Mouse (Mus musculus) hindbrain, postnatal 0 days (tissue): ENCODE measurements around the gene 4931422A03Rik. TPM values are rescaled to one million over a fixed set of nuclear protein-coding genes. Genes with fewer than 3 reads are reported as not detected.

ENCODE experiments used
- ATAC-seq: fragments of 200-750 bp; cut with Nextera tagmentation; 2 replicates; pipeline ENCODE4 v1.8.0; 2017; ENCODE audit warnings: mild to moderate bottlenecking, moderate TSS enrichment, moderate library complexity
- DNase-seq: peaks from one replicate; pipeline ENCODE4 v3.0.0-alpha.2; 2015; ENCODE audit warnings: low spot score
- H3K27ac ChIP-seq: fragments of 300-500 bp; sonication (generic); 2 replicates; pipeline ENCODE4 v1.5.1; 2014; ENCODE audit warnings: mild to moderate bottlenecking
- H3K27me3 ChIP-seq: fragments of 300-500 bp; sonication (generic); 2 replicates; pipeline ENCODE4 v1.6.1; 2014; ENCODE audit warnings: low read length, mixed read lengths; ENCODE audit not compliant: insufficient read depth
- H3K36me3 ChIP-seq: fragments of 300-500 bp; sonication (generic); 2 replicates; pipeline ENCODE4 v1.6.1; 2014; ENCODE audit warnings: low read length, mixed read lengths; ENCODE audit not compliant: insufficient read depth
- H3K4me1 ChIP-seq: fragments of 300-500 bp; sonication (generic); 2 replicates; pipeline ENCODE4 v1.6.1; 2014; ENCODE audit warnings: antibody characterized with exemption, low read length, mixed read lengths; ENCODE audit not compliant: insufficient read depth
- H3K4me2 ChIP-seq: fragments of 300-500 bp; sonication (generic); 2 replicates; pipeline ENCODE4 v1.6.1; 2014; ENCODE audit warnings: low read depth, mild to moderate bottlenecking, low read length, moderate library complexity, mixed read lengths
- H3K4me3 ChIP-seq: fragments of 300-500 bp; sonication (generic); 2 replicates; pipeline ENCODE4 v1.5.1; 2014; ENCODE audit warnings: low read length
- H3K9ac ChIP-seq: fragments of 300-500 bp; sonication (generic); replicated peaks from 2 replicates; pipeline ENCODE4 v1.6.1; 2014; ENCODE audit warnings: mild to moderate bottlenecking, low read length, moderate library complexity, mixed read lengths
- H3K9me3 ChIP-seq: fragments of 300-500 bp; sonication (generic); 2 replicates; pipeline ENCODE4 v1.6.1; 2016; ENCODE audit warnings: low read length, mixed read lengths
- CTCF ChIP-seq: IDR thresholded peaks from 2 replicates; pipeline ENCODE4 v1.5.1; 2016; ENCODE audit warnings: antibody characterized with exemption, control low read depth, low read depth
- WGBS: fragments of 180-500 bp; shearing (Covaris S2); extraction: QIAGEN DNeasy Blood & Tissue Kit; methylation state at CpG from one replicate; pipeline ENCODE4 v1.1.7; 2014; 5-methylcytosine and 5-hydroxymethylcytosine counted together
- polyA plus RNA-seq: library from polyadenylated mRNA; unstranded; fragments of >200 nt; fragmentation: Nextera tagmentation; extraction: Ambion mirVana; gene quantifications from 2 replicates; pipeline ENCODE4 v1.2.1, GENCODE M21; 2015
- total RNA-seq: library from RNA; depleted of rRNA; stranded (reverse); fragments of >200 nt; gene quantifications from 2 replicates; pipeline ENCODE4 v1.2.3, GENCODE M21; 2014

The 4931422A03Rik gene
- total and polyA plus RNA-seq, 2 experiments from 2014 or later: 2.5 TPM; not detected in 1

DNA sequence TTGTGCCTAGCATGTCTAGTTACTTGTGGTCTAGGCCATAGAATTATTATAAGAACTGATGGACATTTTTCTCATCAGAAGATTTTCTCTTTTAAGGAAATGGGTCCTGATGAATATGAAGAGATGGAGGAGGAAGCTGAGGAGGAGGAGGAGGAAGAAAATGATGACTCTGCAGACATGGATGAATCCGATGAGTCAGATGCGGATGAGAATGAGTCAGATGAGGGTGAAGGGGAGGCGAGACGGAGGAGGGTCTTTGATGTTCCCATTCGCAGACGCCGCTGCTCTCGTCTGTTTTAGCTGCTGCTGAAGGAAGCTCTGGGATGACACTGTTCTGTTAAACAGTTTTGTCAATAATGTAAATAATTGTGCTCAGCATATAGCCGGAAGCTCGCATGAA lies 31.6 kb upstream of the 4931422A03Rik start:
- Histone ChIP-seq H3K27ac (no peak overlapping the region), H3K4me2 (no peak overlapping the region), H3K9ac (no peak overlapping the region), H3K4me1 (no peaks in the 10 kb centered on the region), H3K9me3 (no peaks in the 10 kb centered on the region), H3K36me3 (peaks cover 15% of the 10 kb centered on the region), H3K4me3 (no peak overlapping the region), H3K27me3 (no peaks in the 10 kb centered on the region)
- ATAC-seq (no peak), DNase-seq (no peak)
- TF ChIP-seq CTCF: no peak
- 88% methylated on average over 10 of the region's 10 CpGs for WGBS

DNA sequence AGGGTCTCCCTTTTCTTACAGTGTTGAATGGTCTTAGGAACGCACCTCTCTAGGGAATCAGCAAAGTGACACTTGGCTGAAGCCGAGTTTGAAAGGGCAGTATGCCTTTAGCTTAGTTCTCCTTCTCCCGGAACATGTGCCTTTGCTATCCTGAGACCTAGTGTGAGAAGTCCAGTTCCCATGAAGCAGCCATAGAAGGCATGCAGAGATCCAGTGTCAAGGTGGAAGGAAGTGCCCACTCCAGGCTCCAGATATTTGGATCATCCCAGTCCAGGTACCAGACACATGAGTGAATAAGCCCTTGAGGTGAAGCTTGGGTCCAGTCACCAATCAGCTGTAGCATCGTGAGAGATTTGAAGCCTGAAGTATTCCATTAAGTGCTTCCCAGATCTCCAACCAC lies 30.8 kb upstream of the 4931422A03Rik start:
- H3K27me3 ChIP-seq: no peaks in the 10 kb centered on the region
- H3K9me3 ChIP-seq: no peaks in the 10 kb centered on the region
- 97% methylated on average over 4 of the region's 4 CpGs for WGBS
- no peak overlapping the region for H3K4me2 ChIP-seq
- no peak for ATAC-seq
- no peak overlapping the region for H3K27ac ChIP-seq
- TF ChIP-seq CTCF: no peak
- H3K4me1 ChIP-seq: no peaks in the 10 kb centered on the region
- peaks cover 23% of the 10 kb centered on the region for H3K36me3 ChIP-seq
- H3K4me3 ChIP-seq: no peak overlapping the region
- no peak for DNase-seq
- no peak overlapping the region for H3K9ac ChIP-seq

GRCm38 (mm10) chr2:104058381-104058780 lies 30.2 kb upstream of the 4931422A03Rik start:
- H3K9me3 ChIP-seq: no peaks in the 10 kb centered on the region
- no peaks in the 10 kb centered on the region for H3K4me1 ChIP-seq
- DNase-seq (no peak), ATAC-seq (no peak)
- H3K36me3 ChIP-seq: peaks cover 27% of the 10 kb centered on the region
- no peak overlapping the region for H3K4me2 ChIP-seq
- no peak for TF ChIP-seq CTCF
- H3K4me3 ChIP-seq: no peak overlapping the region
- no peaks in the 10 kb centered on the region for H3K27me3 ChIP-seq
- no peak overlapping the region for H3K27ac ChIP-seq
- 90% methylated on average over 1 of the region's 1 CpGs for WGBS
- no peak overlapping the region for H3K9ac ChIP-seq

DNA sequence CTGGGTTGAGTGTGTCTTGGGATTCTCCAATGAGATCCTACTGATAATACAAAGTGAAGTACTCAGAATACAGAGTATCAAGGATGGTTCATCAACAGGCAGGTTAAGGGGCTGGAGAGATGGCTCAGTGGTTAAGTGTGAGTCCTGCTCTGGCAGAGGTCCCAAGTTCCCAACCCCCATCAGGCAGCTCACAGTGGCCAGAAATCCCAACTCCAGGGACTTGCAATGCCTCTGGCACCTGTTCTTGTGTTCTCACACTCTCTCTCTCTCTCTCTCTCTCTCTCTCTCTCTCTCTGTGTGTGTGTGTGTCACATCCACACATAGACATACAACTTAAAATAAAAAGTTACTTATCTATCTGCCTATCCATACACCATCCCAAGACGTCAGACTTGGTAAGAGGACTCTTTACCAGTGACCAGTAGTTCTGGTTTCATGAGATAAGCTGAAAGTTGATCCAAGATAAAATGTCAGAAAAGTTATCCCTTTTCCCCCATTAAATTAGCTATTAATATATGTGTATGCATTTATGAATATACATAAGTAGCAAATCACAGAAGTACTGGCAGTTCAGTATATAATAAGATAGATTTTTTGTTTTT lies 16.4 kb upstream of the 4931422A03Rik start:
- no peaks in the 10 kb centered on the region for H3K27me3 ChIP-seq
- TF ChIP-seq CTCF: no peak
- no peak overlapping the region for H3K27ac ChIP-seq
- no peak for DNase-seq
- H3K4me3 ChIP-seq: no peak overlapping the region
- H3K4me1 ChIP-seq: no peaks in the 10 kb centered on the region
- no peaks in the 10 kb centered on the region for H3K9me3 ChIP-seq
- H3K36me3 ChIP-seq: peaks cover 21% of the 10 kb centered on the region
- H3K4me2 ChIP-seq: no peak overlapping the region
- ATAC-seq: no peak
- H3K9ac ChIP-seq: no peak overlapping the region
- 81% methylated on average over 1 of the region's 1 CpGs for WGBS

- no peaks in the 10 kb centered on the region for H3K9me3 ChIP-seq
- H3K4me3 ChIP-seq: no peak overlapping the region
- no peak for DNase-seq
- no peaks in the 10 kb centered on the region for H3K27me3 ChIP-seq
- H3K4me1 ChIP-seq: no peaks in the 10 kb centered on the region
- peaks cover 21% of the 10 kb centered on the region for H3K36me3 ChIP-seq
- WGBS: 30% methylated on average over 5 of the region's 5 CpGs
- no peak for TF ChIP-seq CTCF
- no peak overlapping the region for H3K9ac ChIP-seq
- no peak for ATAC-seq
- H3K4me2 ChIP-seq: no peak overlapping the region
- H3K27ac ChIP-seq: no peak overlapping the region
Observed at GRCm38 (mm10) chr2:104043624-104044478, 15.7 kb upstream of the 4931422A03Rik start.

GRCm38 (mm10) chr2:104042766-104043165 lies 14.6 kb upstream of the 4931422A03Rik start:
- TF ChIP-seq CTCF: no peak

DNA sequence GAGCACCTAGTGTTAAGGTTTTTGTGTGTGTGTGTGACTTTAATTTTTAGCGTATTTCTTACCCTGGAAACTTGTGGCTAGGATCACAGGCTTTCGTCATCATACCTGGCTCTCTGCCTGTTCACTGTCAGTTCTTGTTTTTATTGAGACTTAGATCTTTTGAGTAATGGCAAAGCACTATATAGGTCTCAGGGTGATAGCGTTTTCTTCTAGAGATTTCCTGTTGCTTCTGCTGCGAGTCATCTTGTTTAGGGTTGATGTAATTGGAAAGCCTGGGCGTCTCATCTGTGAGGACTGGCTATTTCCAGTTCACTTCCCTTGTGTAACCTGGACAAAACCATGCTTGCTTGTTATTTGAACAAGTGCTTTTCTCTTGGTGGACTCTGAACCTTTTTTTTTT lies 13.5 kb upstream of the 4931422A03Rik start:
- no peak overlapping the region for H3K9ac ChIP-seq
- H3K4me2 ChIP-seq: no peak overlapping the region
- DNase-seq (no peak), ATAC-seq (no peak)
- no peak overlapping the region for H3K27ac ChIP-seq
- no peaks in the 10 kb centered on the region for H3K9me3 ChIP-seq
- H3K4me1 ChIP-seq: no peaks in the 10 kb centered on the region
- no peaks in the 10 kb centered on the region for H3K27me3 ChIP-seq
- H3K4me3 ChIP-seq: no peak overlapping the region
- H3K36me3 ChIP-seq: peaks cover 15% of the 10 kb centered on the region
- 69% methylated on average over 5 of the region's 5 CpGs for WGBS
- TF ChIP-seq CTCF: no peak

More at GRCm38 (mm10) chr2:104042766-104043165, 14.6 kb upstream of the 4931422A03Rik start:
- no peaks in the 10 kb centered on the region for H3K27me3 ChIP-seq
- no peaks in the 10 kb centered on the region for H3K9me3 ChIP-seq
- no peak overlapping the region for H3K4me2 ChIP-seq
- peaks cover 15% of the 10 kb centered on the region for H3K36me3 ChIP-seq
- WGBS: 94% methylated on average over 15 of the region's 15 CpGs
- no peak overlapping the region for H3K27ac ChIP-seq
- no peaks in the 10 kb centered on the region for H3K4me1 ChIP-seq
- H3K9ac ChIP-seq: no peak overlapping the region
- ATAC-seq (no peak), DNase-seq (no peak)
- H3K4me3 ChIP-seq: no peak overlapping the region
